Mouse (Mus musculus) Patski (cell line): ENCODE data around the gene Wdr81. TPM values are rescaled to one million over a fixed set of nuclear protein-coding genes. Genes with fewer than 3 reads are reported as not detected.

Experiments
- ATAC-seq: fragments of 100-300 bp; one replicate; pipeline ENCODE4 v1.8.0; 2021
- CTCF ChIA-PET: fragments of 350-600 bp; sonication (Branson Sonifier 250); formaldehyde crosslinking; loops from one replicate; lab custom pipeline; 2022; ENCODE audit warnings: inconsistent platforms; lab: Charles Lee
- POLR2A ChIA-PET: fragments of 350-600 bp; sonication (Branson Sonifier 250); formaldehyde crosslinking; loops from one replicate; lab custom pipeline; 2022; ENCODE audit warnings: antibody characterized with exemption, inconsistent platforms; lab: Charles Lee
- DNase-seq: peaks from one replicate; pipeline ENCODE4 v3.0.0-alpha.2; 2011; ENCODE audit warnings: low read depth, low spot score
- H3K27me3 ChIP-seq: fragments of 371-371 bp; one replicate; pipeline ENCODE4 v1.5.1; 2021
- CTCF ChIP-seq: fragments of 100-300 bp; IDR thresholded peaks from one replicate; pipeline ENCODE4 v1.5.1; 2021
- in situ Hi-C: fragments of 300-500 bp; cut with MboI; formaldehyde crosslinking; loops from 3 replicates; pipeline ENCODE4 v1.11.1; 2018; ENCODE audit warnings: low pct_unique_long_range_greater_than_20kb, mixed read lengths
- polyA plus RNA-seq: library from polyadenylated mRNA; unstranded; gene quantifications from one replicate; pipeline ENCODE4 v1.2.3, GENCODE M21; 2021

Wdr81 gene
- polyA plus RNA-seq, 1 experiment from 2014 or later = 28.9 TPM

- no peak for TF ChIP-seq CTCF
- in situ Hi-C loops = no loop called here
- no peak for DNase-seq
- ATAC-seq = no peak
- ChIA-PET CTCF (interaction anchor here (0.8 to 1.4 kb wide), 4 partner anchors 9 to 56 kb away, joined by 3 to 5 read pairs (median 4); no protein-coding TSS in a partner anchor), POLR2A (interaction anchor here (0.6 kb wide), 2 partner anchors 21 to 45 kb away, joined by 3 to 4 read pairs; no protein-coding TSS in a partner anchor)
- no peaks in the 10 kb centered on the region for H3K27me3 ChIP-seq
Observed at GRCm38 (mm10) chr11:75455041-75455736, 672 bp upstream of the Wdr81 start.

- POLR2A ChIA-PET = interaction anchor here (0.6 to 1.4 kb wide), 6 partner anchors 10 to 98 kb away, joined by 3 to 5 read pairs (median 3); no protein-coding TSS in a partner anchor
- TF ChIP-seq CTCF = no peak
- H3K27me3 ChIP-seq = no peaks in the 10 kb centered on the region
- ATAC-seq (no peak), DNase-seq (no peak)
- CTCF ChIA-PET = interaction anchor here (1.3 to 1.4 kb wide), 2 partner anchors 16 to 49 kb away, joined by 3 to 6 read pairs; no protein-coding TSS in a partner anchor
- in situ Hi-C loops = no loop called here
Observed at GRCm38 (mm10) chr11:75452812-75453557, 1.5 kb downstream of the Wdr81 start.

- CTCF ChIA-PET = interaction anchor here (1.3 to 1.8 kb wide), 2 partner anchors 16 to 50 kb away, joined by 3 to 4 read pairs; no protein-coding TSS in a partner anchor
- ATAC-seq (no peak), DNase-seq (no peak)
- no peak for TF ChIP-seq CTCF
- in situ Hi-C loops = no loop called here
- no peaks in the 10 kb centered on the region for H3K27me3 ChIP-seq
- POLR2A ChIA-PET = no interaction called here
Observed at GRCm38 (mm10) chr11:75452081-75452480, 2.4 kb downstream of the Wdr81 start.

- in situ Hi-C loops = no loop called here
- DNase-seq = no peak
- POLR2A ChIA-PET = no interaction called here
- CTCF ChIA-PET = interaction anchor here (1.1 to 1.8 kb wide), 2 partner anchors 12 to 49 kb away, joined by 3 to 4 read pairs; no protein-coding TSS in a partner anchor
- TF ChIP-seq CTCF = no peak
- no peak for ATAC-seq
- H3K27me3 ChIP-seq = no peaks in the 10 kb centered on the region
Observed at GRCm38 (mm10) chr11:75450936-75451335, 3.6 kb downstream of the Wdr81 start.

GRCm38 (mm10) chr11:75450304-75450908 is 4.1 kb downstream of the Wdr81 start:
- POLR2A ChIA-PET = no interaction called here
- CTCF ChIA-PET = interaction anchor here (1.1 to 1.8 kb wide), 2 partner anchors 13 to 48 kb away, joined by 3 to 4 read pairs; no protein-coding TSS in a partner anchor
- ATAC-seq (no peak), DNase-seq (no peak)
- TF ChIP-seq CTCF = no peak
- H3K27me3 ChIP-seq = no peaks in the 10 kb centered on the region
- in situ Hi-C loops = no loop called here

GRCm38 (mm10) chr11:75449695-75450094 is 4.8 kb downstream of the Wdr81 start:
- CTCF ChIA-PET = no interaction called here
- no peaks in the 10 kb centered on the region for H3K27me3 ChIP-seq
- POLR2A ChIA-PET = no interaction called here
- DNase-seq (no peak), ATAC-seq (no peak)
- no peak for TF ChIP-seq CTCF
- in situ Hi-C loops = no loop called here

- DNase-seq = no peak
- no peak for TF ChIP-seq CTCF
- POLR2A ChIA-PET = no interaction called here
- ATAC-seq = no peak
- in situ Hi-C loops = no loop called here
- no peaks in the 10 kb centered on the region for H3K27me3 ChIP-seq
- CTCF ChIA-PET = no interaction called here
Observed at GRCm38 (mm10) chr11:75448575-75448974, 5.9 kb downstream of the Wdr81 start.

GRCm38 (mm10) chr11:75443711-75444110 is 10.8 kb downstream of the Wdr81 start:
- no peak for ATAC-seq
- in situ Hi-C loops = no loop called here
- TF ChIP-seq CTCF = no peak
- no peak for DNase-seq
- no peaks in the 10 kb centered on the region for H3K27me3 ChIP-seq
- POLR2A ChIA-PET = no interaction called here
- CTCF ChIA-PET = no interaction called here

- no peak for ATAC-seq
- ChIA-PET CTCF (interaction anchor here (0.8 to 1.1 kb wide), 2 partner anchors 14 to 35 kb away, joined by 3 read pairs; no protein-coding TSS in a partner anchor), POLR2A (no interaction called here)
- in situ Hi-C loops = no loop called here
- DNase-seq = no peak
- no peaks in the 10 kb centered on the region for H3K27me3 ChIP-seq
- TF ChIP-seq CTCF = no peak
Observed at GRCm38 (mm10) chr11:75441601-75442000, 12.9 kb downstream of the Wdr81 start.

- ChIA-PET POLR2A (no interaction called here), CTCF (interaction anchor here (0.6 to 0.8 kb wide), 2 partner anchors 35 to 371 kb away, joined by 3 to 4 read pairs; no protein-coding TSS in a partner anchor)
- no peak for ATAC-seq
- DNase-seq = no peak
- in situ Hi-C loops = no loop called here
- no peak for TF ChIP-seq CTCF
- no peaks in the 10 kb centered on the region for H3K27me3 ChIP-seq
Observed at GRCm38 (mm10) chr11:75441034-75441433, 13.5 kb downstream of the Wdr81 start.
